Mouse (Mus musculus) MEL (cell line): ENCODE results near the gene Dcpp1. TPM values are rescaled to one million over a fixed set of nuclear protein-coding genes. Genes with fewer than 3 reads are reported as not detected.

Experiments
- DNase-seq: peaks from one replicate; pipeline ENCODE4 v3.0.0; 2011; ENCODE audit warnings: low read depth, low spot score
- H3K27ac ChIP-seq: 2 replicates; pipeline ENCODE4 v1.5.1; 2012; ENCODE audit warnings: low read depth, mild to moderate bottlenecking, control low read depth, low read length, moderate library complexity; ENCODE audit not compliant: control insufficient read depth
- H3K27me3 ChIP-seq, 2 experiments: fragments of 150-350 bp in 1 of 2; sonication (generic) in 1 of 2; 2 replicates each; pipeline ENCODE4 v1.6.1; 2012; ENCODE audit warnings: low read length in 2 of 2, mild to moderate bottlenecking in 2 of 2, improper control_type of control experiment in 1 of 2, moderate library complexity in 1 of 2; ENCODE audit not compliant: insufficient read depth in 2 of 2, control insufficient read depth in 1 of 2
- H3K36me3 ChIP-seq, 2 experiments: 2 replicates each; pipeline ENCODE4 v1.6.1; 2012 to 2014; ENCODE audit warnings: low read length in 2 of 2, improper control_type of control experiment in 1 of 2, inconsistent platforms in 1 of 2, mild to moderate bottlenecking in 1 of 2; ENCODE audit not compliant: insufficient read depth in 2 of 2, control insufficient read depth in 1 of 2
- H3K4me1 ChIP-seq, 2 experiments: fragments of 150-350 bp in 1 of 2; sonication (generic) in 1 of 2; 2 replicates each; pipeline ENCODE4 v1.6.1; 2012; ENCODE audit warnings: low read length in 2 of 2, improper control_type of control experiment in 1 of 2, mild to moderate bottlenecking in 1 of 2; ENCODE audit not compliant: insufficient read depth in 2 of 2, control insufficient read depth in 1 of 2
- H3K4me3 ChIP-seq, 2 experiments: fragments of 150-350 bp in 1 of 2; sonication (generic) in 1 of 2; 2 replicates each; pipeline ENCODE4 v1.5.1; 2012; ENCODE audit warnings: low read depth in 2 of 2, low read length in 2 of 2, mild to moderate bottlenecking in 2 of 2, moderate library complexity in 2 of 2, control low read depth in 1 of 2, improper control_type of control experiment in 1 of 2; ENCODE audit not compliant: control insufficient read depth in 1 of 2, insufficient read depth in 1 of 2
- H3K79me2 ChIP-seq: 2 replicates; pipeline ENCODE4 v1.6.1; 2012; ENCODE audit warnings: mild to moderate bottlenecking, low read length, moderate library complexity; ENCODE audit not compliant: control insufficient read depth, poor library complexity, insufficient read depth
- H3K9ac ChIP-seq: 2 replicates; pipeline ENCODE4 v1.6.1; 2012; ENCODE audit warnings: low read depth, mild to moderate bottlenecking, control low read depth, low read length, moderate library complexity; ENCODE audit not compliant: control insufficient read depth, poor library complexity, severe bottlenecking
- H3K9me3 ChIP-seq: fragments of 150-350 bp; sonication (generic); replicated peaks from 2 replicates; pipeline ENCODE4 v1.6.1; 2012; ENCODE audit warnings: mild to moderate bottlenecking, low read length, improper control_type of control experiment, moderate library complexity; ENCODE audit not compliant: insufficient read depth
- CHD1 ChIP-seq: IDR thresholded peaks from 2 replicates; pipeline ENCODE4 v1.6.1; 2012; ENCODE audit warnings: low read depth, mild to moderate bottlenecking, inconsistent platforms, low read length, improper control_type of control experiment
- CTCF ChIP-seq, 3 experiments: IDR thresholded peaks in 2 of 3; conservative IDR thresholded peaks in 1 of 3; 2 replicates each; pipeline ENCODE4 v1.5.1; 2011 to 2012; ENCODE audit warnings: low read length in 3 of 3, low read depth in 2 of 3, mild to moderate bottlenecking in 2 of 3, improper control_type of control experiment in 1 of 3, inconsistent platforms in 1 of 3, mixed read lengths in 1 of 3, moderate library complexity in 1 of 3; ENCODE audit not compliant: control insufficient read depth in 1 of 3, insufficient read depth in 1 of 3, poor library complexity in 1 of 3, severe bottlenecking in 1 of 3
- ELF1 ChIP-seq: IDR thresholded peaks from 2 replicates; pipeline ENCODE4 v1.6.1; 2014; ENCODE audit warnings: low read depth, mild to moderate bottlenecking, inconsistent platforms, low read length, improper control_type of control experiment, moderate library complexity
- GATA1 ChIP-seq: IDR thresholded peaks from 2 replicates; pipeline ENCODE4 v1.6.1; 2011; ENCODE audit warnings: low read depth, low read length, improper control_type of control experiment
- HCFC1 ChIP-seq: IDR thresholded peaks from 2 replicates; pipeline ENCODE4 v1.6.1; 2012; ENCODE audit warnings: low read depth, mild to moderate bottlenecking, inconsistent platforms, low read length, improper control_type of control experiment, moderate library complexity
- MAFK ChIP-seq: IDR thresholded peaks from 2 replicates; pipeline ENCODE4 v1.6.1; 2011; ENCODE audit warnings: low read depth, mild to moderate bottlenecking, low read length, improper control_type of control experiment, borderline replicate concordance
- MAZ ChIP-seq: IDR thresholded peaks from 2 replicates; pipeline ENCODE4 v1.6.1; 2012; ENCODE audit warnings: low read depth, mild to moderate bottlenecking, inconsistent platforms, low read length, improper control_type of control experiment
- MEF2A ChIP-seq: IDR thresholded peaks from 2 replicates; pipeline ENCODE4 v1.6.1; 2014; ENCODE audit warnings: low read depth, mild to moderate bottlenecking, inconsistent platforms, low read length, improper control_type of control experiment; ENCODE audit not compliant: poor library complexity, insufficient replicate concordance, severe bottlenecking; ENCODE audit errors: extremely low read depth
- MXI1 ChIP-seq: IDR thresholded peaks from 2 replicates; pipeline ENCODE4 v1.6.1; 2011; ENCODE audit warnings: mild to moderate bottlenecking, low read depth, low read length, improper control_type of control experiment
- NELFE ChIP-seq: IDR thresholded peaks from 2 replicates; pipeline ENCODE4 v1.6.1; 2011; ENCODE audit warnings: low read depth, low read length, improper control_type of control experiment
- POLR2A ChIP-seq, 2 experiments: IDR thresholded peaks; 2 replicates each; pipeline ENCODE4 v1.6.1; 2011 to 2012; ENCODE audit warnings: low read length in 2 of 2, mild to moderate bottlenecking in 2 of 2, control low read depth in 1 of 2, improper control_type of control experiment in 1 of 2, low read depth in 1 of 2, moderate library complexity in 1 of 2; ENCODE audit not compliant: control insufficient read depth in 1 of 2, insufficient read depth in 1 of 2, poor library complexity in 1 of 2
- RAD21 ChIP-seq: IDR thresholded peaks from 2 replicates; pipeline ENCODE4 v1.6.1; 2011; ENCODE audit warnings: mild to moderate bottlenecking, low read depth, low read length, improper control_type of control experiment
- RCOR1 ChIP-seq: IDR thresholded peaks from 2 replicates; pipeline ENCODE4 v1.6.1; 2012; ENCODE audit warnings: low read depth, mild to moderate bottlenecking, inconsistent platforms, low read length, improper control_type of control experiment
- SIN3A ChIP-seq: IDR thresholded peaks from 2 replicates; pipeline ENCODE4 v1.6.1; 2012; ENCODE audit warnings: low read length, improper control_type of control experiment, inconsistent platforms
- SMC3 ChIP-seq: IDR thresholded peaks from 2 replicates; pipeline ENCODE4 v1.6.1; 2011; ENCODE audit warnings: low read depth, low read length, improper control_type of control experiment
- TAL1 ChIP-seq: IDR thresholded peaks from 2 replicates; pipeline ENCODE4 v1.6.1; 2012; ENCODE audit warnings: mild to moderate bottlenecking, inconsistent platforms, low read length, moderate library complexity, mixed read lengths
- TBP ChIP-seq: IDR thresholded peaks from 2 replicates; pipeline ENCODE4 v1.8.0; 2011; ENCODE audit warnings: low read depth, low read length, improper control_type of control experiment
- UBTF ChIP-seq: IDR thresholded peaks from 2 replicates; pipeline ENCODE4 v1.6.1; 2012; ENCODE audit warnings: low read depth, mild to moderate bottlenecking, inconsistent platforms, low read length, improper control_type of control experiment, moderate library complexity, borderline replicate concordance; ENCODE audit not compliant: insufficient read depth
- ZC3H11A ChIP-seq: IDR thresholded peaks from 2 replicates; pipeline ENCODE4 v1.6.1; 2012; ENCODE audit warnings: low read depth, mild to moderate bottlenecking, inconsistent platforms, low read length, improper control_type of control experiment
- ZKSCAN1 ChIP-seq: IDR thresholded peaks from 2 replicates; pipeline ENCODE4 v1.6.1; 2012; ENCODE audit warnings: low read depth, mild to moderate bottlenecking, inconsistent platforms, low read length, improper control_type of control experiment, moderate library complexity
- polyA plus RNA-seq, 2 experiments: library from polyadenylated mRNA; stranded (reverse) in 1 of 2; unstranded in 1 of 2; fragments of >175 nt in 1 of 2; fragments of >200 nt in 1 of 2; gene quantifications; 2 replicates each; pipeline versions ENCODE4 v1.2.1 to v1.2.4; 2012; ENCODE audit warnings: low replicate concordance in 2 of 2, low read depth in 1 of 2; ENCODE audit not compliant: insufficient read length in 2 of 2, insufficient read depth in 1 of 2, missing spikeins in 1 of 2
- total RNA-seq: library from RNA; depleted of rRNA; stranded (reverse); fragments of 300-350 nt; gene quantifications from 2 replicates; pipeline ENCODE4 v1.2.3, GENCODE M21; 2012

The Dcpp1 gene
- total and polyA plus RNA-seq, 3 experiments: not detected

DNA sequence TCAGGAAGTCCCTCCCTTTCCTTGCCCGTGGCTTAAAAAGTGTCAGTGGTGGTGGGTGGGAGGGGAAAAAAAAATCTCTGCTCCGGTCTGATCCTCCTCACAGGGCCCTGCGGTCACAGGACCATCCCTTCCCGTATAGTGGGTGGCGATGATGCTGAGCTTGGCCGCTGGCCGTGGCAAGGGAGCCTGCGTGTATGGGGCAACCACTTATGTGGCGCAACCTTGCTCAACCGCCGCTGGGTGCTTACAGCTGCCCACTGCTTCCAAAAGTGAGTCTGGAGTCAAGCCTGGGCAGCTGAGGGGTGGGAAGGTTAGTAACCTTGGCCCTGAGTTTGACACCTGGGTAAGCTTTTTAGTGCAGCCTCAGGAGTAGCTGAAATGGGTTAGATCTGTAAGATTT, 12.2 kb upstream of the Dcpp1 start:
- H3K27ac ChIP-seq: no peak overlapping the region
- H3K9me3 ChIP-seq: no peaks in the 10 kb centered on the region
- DNase-seq: no peak
- H3K27me3 ChIP-seq: peaks cover 0 to 3% of the 10 kb centered on the region in 2 experiments; a peak in 3 of 4 replicates
- H3K4me1 ChIP-seq: no peaks in the 10 kb centered on the region
- H3K79me2 ChIP-seq: no peaks in the 10 kb centered on the region
- no peak overlapping the region for H3K4me3 ChIP-seq
- no peaks in the 10 kb centered on the region for H3K36me3 ChIP-seq
- TF ChIP-seq ZC3H11A: no peak
- no peak for TF ChIP-seq MXI1
- H3K9ac ChIP-seq: no peak overlapping the region

DNA sequence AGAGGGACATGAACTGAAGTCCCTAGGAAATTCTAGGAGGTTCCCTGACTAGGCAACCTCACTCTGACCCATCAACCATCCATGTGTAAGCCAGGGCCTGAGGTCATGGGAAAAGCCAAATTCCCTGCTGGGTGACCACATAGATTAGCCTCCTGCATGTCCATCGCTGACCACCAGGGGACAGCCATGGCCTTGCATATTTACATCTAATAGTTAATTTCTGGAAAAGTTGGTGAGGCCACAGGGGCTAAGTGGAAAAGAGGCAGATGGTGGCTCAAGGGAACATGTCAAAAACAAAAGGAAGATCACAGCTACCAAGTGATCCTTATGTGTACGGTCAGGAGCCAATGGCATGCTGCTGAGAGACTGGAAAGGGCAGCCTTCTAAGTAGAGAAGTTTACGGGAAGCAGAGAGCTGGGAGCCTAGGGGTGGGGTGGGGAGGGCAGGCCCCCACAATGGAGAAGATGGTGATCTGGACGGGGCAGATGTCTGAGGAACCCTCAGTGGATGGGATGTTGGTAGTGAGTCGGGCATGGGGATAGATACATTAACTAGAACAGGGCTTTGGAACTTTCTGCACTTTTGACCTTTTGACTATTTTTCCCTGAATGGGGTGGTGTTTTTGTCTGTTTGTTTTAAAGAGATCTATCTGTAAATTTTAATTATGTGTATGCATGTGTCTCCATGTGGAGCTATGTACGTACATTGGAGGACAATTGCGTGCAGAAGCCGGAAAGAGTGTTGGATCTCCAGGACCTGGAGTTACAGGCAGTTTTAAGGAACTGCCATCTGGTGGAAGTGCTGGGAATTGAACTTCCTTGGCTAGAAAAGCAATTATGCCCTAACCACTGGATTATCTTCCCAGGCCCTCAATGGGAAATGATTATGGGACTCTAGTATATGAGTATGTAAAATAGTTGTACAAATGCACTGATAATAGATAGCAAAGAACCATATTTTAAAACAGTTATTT, 6.5 kb upstream of the Dcpp1 start:
- TF ChIP-seq ZKSCAN1 (no peak), HCFC1 (no peak), SIN3A (no peak), RAD21 (peak; percentile 42), MAFK (no peak), ZC3H11A (peak; percentile 36), CTCF (IDR thresholded peaks at IDR 0.05 in 2 of 3, conservative IDR thresholded peaks at IDR 0.05 in 1 of 3; ENCODE audit: control insufficient read depth in 1 of 3, insufficient read depth in 1 of 3, low read depth in 2 of 3, low read length in 3 of 3, poor library complexity in 1 of 3, severe bottlenecking in 1 of 3) (peak; percentile 54 to 62 (median 59)), UBTF (no peak), SMC3 (peak; percentile 68)
- peak; percentile 37 for DNase-seq
- no peak overlapping the region for H3K9ac ChIP-seq
- peaks cover 0 to 8% of the 10 kb centered on the region in 2 experiments; a peak in 2 of 4 replicates for H3K27me3 ChIP-seq
- no peak overlapping the region for H3K4me3 ChIP-seq
- H3K79me2 ChIP-seq: no peaks in the 10 kb centered on the region
- no peaks in the 10 kb centered on the region for H3K4me1 ChIP-seq
- no peak overlapping the region for H3K27ac ChIP-seq
- H3K9me3 ChIP-seq: no peaks in the 10 kb centered on the region
- no peaks in the 10 kb centered on the region for H3K36me3 ChIP-seq

DNA sequence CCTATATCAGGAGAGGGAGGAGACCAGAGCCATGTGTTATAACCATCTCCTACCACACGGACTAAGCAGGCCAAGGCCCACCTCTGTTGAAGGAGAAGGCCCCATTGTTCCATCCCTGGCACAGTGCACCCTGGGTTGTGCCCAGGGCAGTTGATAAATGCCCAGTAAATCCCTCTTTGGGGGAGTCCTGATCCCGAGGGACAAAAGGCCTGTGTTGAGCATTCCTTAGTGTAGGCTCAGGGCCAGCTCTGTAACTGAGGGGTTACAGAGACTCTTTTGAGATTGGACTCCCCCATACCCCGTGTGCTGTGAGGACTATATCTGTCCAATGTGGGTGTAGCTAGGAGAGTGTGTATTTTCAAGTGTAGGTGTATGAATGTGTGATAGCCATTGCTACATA, 3.9 kb upstream of the Dcpp1 start:
- TF ChIP-seq CHD1 (no peak), MEF2A (no peak), SMC3 (no peak), POLR2A (IDR thresholded peaks at IDR 0.05; ENCODE audit: control insufficient read depth in 1 of 2, insufficient read depth in 1 of 2, low read depth in 1 of 2, low read length in 2 of 2, poor library complexity in 1 of 2) (no peak), RAD21 (no peak), TBP (no peak), HCFC1 (no peak), MAZ (no peak), GATA1 (no peak), ELF1 (no peak), TAL1 (no peak), RCOR1 (no peak), NELFE (no peak)
- TF ChIP-seq, all 39 proteins: peak for 0
- Histone ChIP-seq H3K27me3 (peaks cover 0 to 4% of the 10 kb centered on the region in 2 experiments; a peak in 1 of 4 replicates), H3K36me3 (no peaks in the 10 kb centered on the region), H3K4me1 (no peaks in the 10 kb centered on the region), H3K4me3 (no peak overlapping the region), H3K27ac (no peak overlapping the region), H3K79me2 (no peaks in the 10 kb centered on the region), H3K9me3 (no peaks in the 10 kb centered on the region), H3K9ac (no peak overlapping the region)
- DNase-seq: no peak
